Mouse (Mus musculus) midbrain, embryonic 10.5 days (tissue): ENCODE measurements at regions not wholly inside any gene's neighbourhood (a gene's known extent, or its start where the extent isn't known, plus 50 kb on each side); places are given as distances from the start of the nearest gene placed in this dataset.

ENCODE experiments used
- DNase-seq: peaks from one replicate; pipeline ENCODE4 v3.0.0-alpha.2; 2017; ENCODE audit warnings: low spot score
- H3K27ac ChIP-seq: fragments of 300-500 bp; sonication (generic); replicated peaks from 2 replicates; pipeline ENCODE4 v1.5.1; 2016; ENCODE audit warnings: mild to moderate bottlenecking
- H3K27me3 ChIP-seq: fragments of 300-500 bp; sonication (generic); 2 replicates; pipeline ENCODE4 v1.6.1; 2016; ENCODE audit warnings: low read depth, mild to moderate bottlenecking; ENCODE audit not compliant: poor library complexity, severe bottlenecking
- H3K36me3 ChIP-seq: fragments of 300-500 bp; sonication (generic); 2 replicates; pipeline ENCODE4 v1.6.1; 2016; ENCODE audit warnings: mild to moderate bottlenecking, moderate library complexity
- H3K4me1 ChIP-seq: fragments of 300-500 bp; sonication (generic); 2 replicates; pipeline ENCODE4 v1.6.1; 2016
- H3K4me3 ChIP-seq: fragments of 300-500 bp; sonication (generic); 2 replicates; pipeline ENCODE4 v1.5.1; 2016; ENCODE audit warnings: mild to moderate bottlenecking, moderate library complexity
- H3K9me3 ChIP-seq: fragments of 300-500 bp; sonication (generic); replicated peaks from 2 replicates; pipeline ENCODE4 v1.6.1; 2016; ENCODE audit warnings: mild to moderate bottlenecking
- WGBS: fragments of 180-500 bp; shearing (Covaris S2); methylation state at CpG from one replicate; pipeline ENCODE4 v1.1.7; 2016; 5-methylcytosine and 5-hydroxymethylcytosine counted together

- peaks cover 11% of the 10 kb centered on the region for H3K27me3 ChIP-seq
- H3K9me3 ChIP-seq = no peaks in the 10 kb centered on the region
- H3K4me1 ChIP-seq = peaks cover 36% of the 10 kb centered on the region
- DNase-seq = peak; percentile 12
- no peak overlapping the region for H3K4me3 ChIP-seq
- WGBS = 59% methylated on average over 8 of the region's 8 CpGs
- no peaks in the 10 kb centered on the region for H3K36me3 ChIP-seq
- 0 out of 2 replicates have a peak overlapping the region, but pooled peaks have one; percentile 19 for H3K27ac ChIP-seq
Observed at GRCm38 (mm10) chr16:76540328-76540923, 166.8 kb upstream of the Nrip1 start.

- peak; percentile 85 for DNase-seq
- no peak overlapping the region for H3K4me3 ChIP-seq
- 2% methylated on average over 6 of the region's 6 CpGs for WGBS
- peaks cover 11% of the 10 kb centered on the region for H3K27me3 ChIP-seq
- peak overlapping the region; percentile 19; the same call in 1 of the 2 replicates for H3K27ac ChIP-seq
- H3K4me1 ChIP-seq = peaks cover 36% of the 10 kb centered on the region
- no peaks in the 10 kb centered on the region for H3K36me3 ChIP-seq
- no peaks in the 10 kb centered on the region for H3K9me3 ChIP-seq
Observed at GRCm38 (mm10) chr16:76539669-76540068, 166.0 kb upstream of the Nrip1 start.

- H3K4me1 ChIP-seq = peaks cover 36% of the 10 kb centered on the region
- WGBS = 94% methylated on average over 11 of the region's 11 CpGs
- H3K27ac ChIP-seq = no peak overlapping the region
- peak; percentile 9 for DNase-seq
- H3K27me3 ChIP-seq = peaks cover 7% of the 10 kb centered on the region
- no peaks in the 10 kb centered on the region for H3K9me3 ChIP-seq
- no peak overlapping the region for H3K4me3 ChIP-seq
- H3K36me3 ChIP-seq = no peaks in the 10 kb centered on the region
Observed at GRCm38 (mm10) chr16:76537871-76538270, 164.2 kb upstream of the Nrip1 start.

- Histone ChIP-seq H3K4me1 (0 out of 2 replicates have a peak, but pooled peaks cover 5% of the 10 kb centered on the region), H3K4me3 (no peak overlapping the region), H3K27ac (no peak overlapping the region), H3K36me3 (no peaks in the 10 kb centered on the region), H3K27me3 (no peaks in the 10 kb centered on the region), H3K9me3 (no peaks in the 10 kb centered on the region)
- peak; percentile 8 for DNase-seq
- 86% methylated on average over 8 of the region's 8 CpGs for WGBS
Observed at GRCm38 (mm10) chr16:76532928-76533217, 159.2 kb upstream of the Nrip1 start.

GRCm38 (mm10) chr16:76532142-76532927 is 158.7 kb upstream of the Nrip1 start:
- 76% methylated on average over 19 of the region's 19 CpGs for WGBS
- Histone ChIP-seq H3K27me3 (no peaks in the 10 kb centered on the region), H3K9me3 (no peaks in the 10 kb centered on the region), H3K27ac (no peak overlapping the region), H3K4me1 (0 out of 2 replicates have a peak, but pooled peaks cover 5% of the 10 kb centered on the region), H3K4me3 (no peak overlapping the region), H3K36me3 (no peaks in the 10 kb centered on the region)
- peak; percentile 13 for DNase-seq

- H3K4me3 ChIP-seq = no peak overlapping the region
- 91% methylated on average over 3 of the region's 3 CpGs for WGBS
- peak; percentile 7 for DNase-seq
- no peaks in the 10 kb centered on the region for H3K36me3 ChIP-seq
- H3K27ac ChIP-seq = no peak overlapping the region
- 0 out of 2 replicates have a peak, but pooled peaks cover 5% of the 10 kb centered on the region for H3K4me1 ChIP-seq
- no peaks in the 10 kb centered on the region for H3K27me3 ChIP-seq
- H3K9me3 ChIP-seq = no peaks in the 10 kb centered on the region
Observed at GRCm38 (mm10) chr16:76530886-76531285, 157.3 kb upstream of the Nrip1 start.

GRCm38 (mm10) chr16:76529613-76530012 is 156.0 kb upstream of the Nrip1 start:
- no peaks in the 10 kb centered on the region for H3K9me3 ChIP-seq
- H3K36me3 ChIP-seq = no peaks in the 10 kb centered on the region
- no peaks in the 10 kb centered on the region for H3K27me3 ChIP-seq
- 95% methylated on average over 4 of the region's 4 CpGs for WGBS
- DNase-seq = no peak
- H3K4me1 ChIP-seq = 0 out of 2 replicates have a peak, but pooled peaks cover 5% of the 10 kb centered on the region
- H3K4me3 ChIP-seq = no peak overlapping the region
- no peak overlapping the region for H3K27ac ChIP-seq

- peak; percentile 2 for DNase-seq
- Histone ChIP-seq H3K9me3 (no peaks in the 10 kb centered on the region), H3K36me3 (no peaks in the 10 kb centered on the region), H3K4me3 (no peak overlapping the region), H3K27me3 (no peaks in the 10 kb centered on the region), H3K4me1 (peaks cover 6% of the 10 kb centered on the region; the same call in 1 of the 2 replicates), H3K27ac (no peak overlapping the region)
- 88% methylated on average over 6 of the region's 6 CpGs for WGBS
Observed at GRCm38 (mm10) chr16:76527106-76527949, 153.7 kb upstream of the Nrip1 start.

- Histone ChIP-seq H3K27me3 (no peaks in the 10 kb centered on the region), H3K36me3 (no peaks in the 10 kb centered on the region), H3K27ac (no peak overlapping the region), H3K4me3 (no peak overlapping the region), H3K4me1 (peaks cover 3% of the 10 kb centered on the region; the same call in 1 of the 2 replicates), H3K9me3 (no peaks in the 10 kb centered on the region)
- WGBS = 88% methylated on average over 5 of the region's 5 CpGs
- no peak for DNase-seq
Observed at GRCm38 (mm10) chr16:76525563-76525962, 151.9 kb upstream of the Nrip1 start.

GRCm38 (mm10) chr16:76524921-76525320 is 151.3 kb upstream of the Nrip1 start:
- Histone ChIP-seq H3K9me3 (no peaks in the 10 kb centered on the region), H3K27me3 (no peaks in the 10 kb centered on the region), H3K27ac (no peak overlapping the region), H3K4me3 (no peak overlapping the region), H3K36me3 (no peaks in the 10 kb centered on the region), H3K4me1 (peaks cover 3% of the 10 kb centered on the region; the same call in 1 of the 2 replicates)
- no peak for DNase-seq
- WGBS = 92% methylated on average over 4 of the region's 4 CpGs

GRCm38 (mm10) chr16:76521142-76521541 is 147.5 kb upstream of the Nrip1 start:
- Histone ChIP-seq H3K36me3 (no peaks in the 10 kb centered on the region), H3K27me3 (no peaks in the 10 kb centered on the region), H3K9me3 (no peaks in the 10 kb centered on the region), H3K27ac (no peak overlapping the region), H3K4me3 (no peak overlapping the region), H3K4me1 (peaks cover 3% of the 10 kb centered on the region; the same call in 1 of the 2 replicates)
- DNase-seq = no peak
- WGBS = 97% methylated on average over 6 of the region's 6 CpGs

GRCm38 (mm10) chr16:76520643-76520993 is 147.0 kb upstream of the Nrip1 start:
- Histone ChIP-seq H3K9me3 (no peaks in the 10 kb centered on the region), H3K27me3 (no peaks in the 10 kb centered on the region), H3K4me3 (no peak overlapping the region), H3K4me1 (peaks cover 3% of the 10 kb centered on the region; the same call in 1 of the 2 replicates), H3K36me3 (no peaks in the 10 kb centered on the region), H3K27ac (no peak overlapping the region)
- WGBS = 80% methylated on average over 3 of the region's 3 CpGs
- no peak for DNase-seq
